Mouse (Mus musculus): ENCODE results near the gene Gm5148.

Gene Gm5148

DNA sequence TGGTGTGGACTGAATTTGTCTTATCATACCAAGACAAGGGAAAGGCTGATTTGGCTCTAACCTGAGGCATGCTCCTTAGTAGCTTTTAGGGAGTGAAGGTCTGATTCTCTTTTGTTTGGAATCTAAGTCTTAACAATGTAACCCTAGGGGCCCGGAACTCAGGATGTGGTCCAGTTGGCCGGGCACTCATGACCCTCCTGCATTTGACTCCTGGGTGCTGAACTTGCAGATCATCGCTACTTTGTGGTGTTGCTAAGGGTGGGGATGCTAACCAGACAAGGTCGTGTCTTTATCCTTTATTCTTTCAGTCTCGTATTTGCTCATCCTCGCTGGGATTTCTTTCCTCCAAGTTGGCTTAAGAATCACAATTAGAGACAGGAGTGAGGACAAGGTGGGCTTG, 37.5 kb downstream of the Gm5148 start:
- DNase-seq: no peak

- DNase-seq: no peak
Observed at GRCm38 (mm10) chr3:37686219-37686618, 38.1 kb downstream of the Gm5148 start.

DNA sequence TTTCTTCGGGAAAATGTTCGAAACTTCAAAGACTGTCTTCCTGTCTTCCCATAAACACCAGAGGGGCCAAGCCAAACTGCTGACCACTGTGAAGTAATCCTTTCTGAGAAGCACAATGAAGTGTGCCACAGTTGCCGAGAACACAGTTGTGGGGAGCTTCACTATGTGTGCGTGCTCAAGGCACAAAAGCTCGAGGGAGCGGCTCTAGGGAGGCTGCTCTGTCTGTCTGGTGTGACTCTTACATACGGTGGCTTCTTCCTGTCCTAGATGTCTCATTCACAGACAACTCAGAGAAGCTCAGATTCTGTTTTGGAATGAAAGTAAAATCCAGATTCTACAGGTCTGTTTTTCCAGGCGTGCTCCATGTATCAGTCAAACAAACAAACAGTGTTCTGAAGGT, 48.0 kb downstream of the Gm5148 start:
- DNase-seq: no peak

GRCm38 (mm10) chr3:37675056-37675525, 49.2 kb downstream of the Gm5148 start:
- DNase-seq: no peak

DNA sequence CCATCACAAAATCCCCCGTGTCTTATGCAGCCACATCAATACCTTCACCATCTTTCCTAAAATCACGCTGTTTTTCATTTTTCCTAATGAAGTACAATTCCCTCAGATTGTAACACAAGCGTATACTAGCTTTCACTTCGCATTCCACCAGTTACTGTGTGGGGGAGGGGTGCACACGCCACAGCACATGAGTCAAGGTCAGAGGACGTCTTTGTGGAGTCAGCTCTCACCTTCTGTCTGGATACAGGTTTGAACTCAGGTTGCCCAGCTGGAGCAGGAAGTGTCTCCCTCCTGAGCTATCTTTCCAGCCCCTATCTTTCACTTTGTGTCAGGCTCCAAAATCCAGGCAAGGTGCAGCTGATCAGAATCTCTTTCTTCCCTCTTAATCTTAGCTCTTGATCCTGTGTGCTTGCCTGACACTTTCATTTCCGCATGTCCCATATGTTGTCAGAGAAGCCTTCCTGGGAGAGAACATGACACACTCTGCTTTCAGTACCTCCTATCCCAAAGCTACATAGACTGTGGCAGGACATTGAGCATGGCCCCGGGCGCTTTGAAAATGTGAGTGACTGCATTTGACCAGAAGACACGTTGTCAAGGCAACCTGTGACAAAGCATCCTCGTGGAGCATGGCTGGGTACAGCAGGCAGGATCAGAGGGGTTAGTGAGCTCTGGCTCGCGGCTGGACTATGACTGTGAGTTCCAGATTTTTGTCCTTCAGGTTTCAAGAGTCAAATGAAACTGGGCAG, 50.6 kb downstream of the Gm5148 start:
- DNase-seq: no peak

GRCm38 (mm10) chr3:37672266-37673040, 51.8 kb downstream of the Gm5148 start:
- no peak for DNase-seq

DNA sequence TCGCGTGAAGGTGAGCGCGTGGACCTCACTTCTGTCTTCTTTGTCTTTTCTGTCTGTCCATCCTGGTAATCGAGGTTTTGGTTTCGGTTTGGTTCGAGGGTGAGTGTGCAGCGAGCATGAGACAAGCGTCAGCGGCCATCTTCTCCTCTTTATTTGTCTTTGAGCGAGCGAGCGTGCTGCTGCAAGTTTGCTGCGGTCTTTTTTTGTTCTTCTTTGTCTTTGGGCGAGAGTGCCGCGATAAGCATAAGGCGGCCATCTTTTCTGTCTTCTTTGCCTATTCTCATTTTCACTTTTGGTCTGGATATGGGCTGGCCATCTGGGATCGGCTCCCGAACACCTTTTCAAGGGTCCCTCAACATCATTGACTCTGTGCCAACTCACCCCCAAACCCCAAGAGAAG, 55.2 kb downstream of the Gm5148 start:
- DNase-seq: no peak

DNA sequence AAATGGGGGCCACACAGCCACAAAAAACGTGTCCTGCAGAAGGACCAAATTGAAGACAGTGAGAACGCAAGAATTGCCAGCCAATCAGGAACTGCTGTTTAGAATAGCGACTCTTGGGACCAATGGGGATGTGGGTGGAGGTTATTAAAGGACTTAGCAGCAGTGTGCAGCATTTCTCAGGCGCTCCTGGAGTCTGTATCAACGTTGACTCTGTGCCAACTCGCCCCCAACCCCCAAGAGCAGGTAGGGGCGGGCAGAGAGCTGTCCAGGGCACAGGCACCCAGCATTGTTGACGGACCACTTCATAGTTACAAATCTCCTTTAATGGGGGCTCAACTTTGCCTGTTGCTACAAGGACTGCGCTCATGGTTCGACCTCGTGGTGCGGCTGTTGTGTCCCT, 55.6 kb downstream of the Gm5148 start:
- no peak for DNase-seq

DNA sequence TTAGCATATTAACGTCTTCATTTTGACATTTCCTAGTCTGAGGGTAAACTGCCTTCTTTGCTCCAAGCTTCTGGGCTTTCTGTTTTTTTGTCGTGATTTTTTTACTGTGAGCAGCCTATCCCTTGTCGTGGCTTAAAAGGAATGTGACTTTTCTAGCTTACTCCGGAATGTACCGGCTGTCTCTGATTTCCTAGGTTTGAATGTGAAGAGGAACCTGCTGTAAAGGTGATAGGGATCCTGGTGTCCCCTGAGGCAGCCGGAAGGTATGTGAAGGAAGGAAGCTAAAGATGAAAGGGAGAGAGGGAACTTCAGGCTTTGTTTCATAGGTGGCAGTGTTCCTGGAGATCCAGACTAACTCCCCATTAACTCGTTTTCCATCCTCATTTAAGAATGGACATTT, 56.6 kb downstream of the Gm5148 start:
- DNase-seq: no peak

GRCm38 (mm10) chr3:37667119-37667467, 57.2 kb downstream of the Gm5148 start:
- DNase-seq: no peak

DNA sequence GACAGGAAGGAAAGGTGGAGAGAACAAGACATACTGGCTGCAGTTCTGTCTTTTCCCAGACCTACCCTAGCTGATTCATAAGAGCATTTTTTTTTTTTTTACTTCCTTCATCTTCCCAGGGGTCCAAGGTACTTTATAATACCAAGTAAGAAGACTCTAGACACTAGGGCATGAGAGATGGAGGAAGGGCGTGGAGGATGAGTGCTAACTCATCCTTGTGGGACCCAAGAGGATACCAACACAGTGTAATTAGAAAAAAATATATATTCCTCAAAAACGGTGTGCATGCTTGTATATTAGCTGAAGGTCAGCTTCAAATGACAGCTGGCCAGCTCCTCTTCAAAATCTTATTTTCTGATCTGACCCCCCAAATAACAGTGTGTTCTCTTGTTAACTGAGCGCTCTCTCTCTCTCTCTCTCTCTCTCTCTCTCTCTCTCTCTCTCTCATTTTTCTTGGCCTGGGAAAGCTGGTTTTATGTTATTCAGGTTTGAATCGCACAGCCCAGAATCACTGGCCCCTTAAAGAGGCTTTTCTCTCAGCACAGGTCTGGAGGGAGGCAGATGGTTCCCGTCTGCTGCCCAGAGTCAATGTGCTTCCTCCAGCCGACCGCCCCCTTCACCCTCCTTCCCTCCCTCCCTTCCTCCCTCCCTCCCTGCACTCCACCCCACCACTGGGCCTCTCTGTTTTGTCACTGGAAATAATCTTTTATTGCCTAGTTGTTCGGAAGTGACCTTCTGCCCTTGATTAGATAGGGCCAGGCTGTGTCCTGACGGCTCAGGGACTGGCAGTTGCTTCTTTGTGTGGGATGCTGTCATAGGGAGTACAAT, 57.8 kb downstream of the Gm5148 start:
- DNase-seq: no peak
